Mouse (Mus musculus) CD4-positive naive resting alpha-beta T cell, adult 57 days (primary cell): Measurements from ENCODE around the gene Fam19a4. TPM values are rescaled to one million over a fixed set of nuclear protein-coding genes. Genes with fewer than 3 reads are reported as not detected.

Source experiments
- total RNA-seq: library from RNA; stranded (reverse); gene quantifications from one replicate; pipeline ENCODE4 v1.2.4, GENCODE M21; 2023

Gene Fam19a4
- total RNA-seq, result not detected

GRCm38 (mm10) chr6:97060074-97060681, at the start of gene Fam19a4:
TSS of gene Fam19a4 (minus strand) at chr6:97060413.

Other genes with a start within 250 kb of the Fam19a4 start
- gene Eogt, start 88.8 kb upstream of the Fam19a4 start, total RNA-seq, result 17.3 TPM
- 57.5 TPM for gene Tmf1, start 118.7 kb upstream of the Fam19a4 start, total RNA-seq
- 53.7 TPM for gene Uba3, start 145.2 kb upstream of the Fam19a4 start, total RNA-seq
- gene Arl6ip5, start 150.3 kb upstream of the Fam19a4 start, total RNA-seq, result 136 TPM
- gene Lmod3, start 192.3 kb upstream of the Fam19a4 start, total RNA-seq, result not detected